In genomic region chr1:154841057-154841630, GRCm38 (mm10) we compare ENCODE assay signal across 17 mouse cellular contexts. TPM values are rescaled to one million over a fixed set of nuclear protein-coding genes. Genes with fewer than 3 reads are reported as not detected.
DNase-seq lines count a peak whose midpoint lies in the region; ATAC-seq and TF ChIP-seq lines count a peak whose summit lies in the region.
"Had no signal": no experiment of that assay in that cellular context is flagged by ENCODE, and none has a peak within 500 bp of the region (broad histone marks: within the 10 kb centered on the region; RNA-seq: fewer than 3 reads in every experiment).

No protein-coding gene starts in this region.

- 68% methylated on average over 6 of the region's 6 CpGs for WGBS in intestine, embryonic 14.5 days
- 70% methylated on average over 6 of the region's 6 CpGs for WGBS in intestine, embryonic 16.5 days

- no peak; the same call in 1 of the 2 replicates for TF ChIP-seq RAD21 in CH12.LX (IDR thresholded peaks at IDR 0.05; ENCODE audit: low read depth, low read length)

- no peak for ATAC-seq in intestine, embryonic 14.5 days (replicated peaks; ENCODE audit: low FRiP score, low TSS enrichment, low read depth)
- no peak for ATAC-seq in intestine, embryonic 16.5 days
- ATAC-seq in megakaryocyte progenitor cell, adult 5-6 weeks (replicated peaks; ENCODE audit: poor library complexity): peak; percentile 39; the same call in 1 of the 2 replicates
- no peak for ATAC-seq in erythroblast, adult 5-6 weeks (replicated peaks; ENCODE audit: low FRiP score, poor library complexity, severe bottlenecking)
- ATAC-seq: forebrain, embryonic 14.5 days; hindbrain, postnatal 0 days had no signal

- H3K4me2 ChIP-seq in intestine, embryonic 14.5 days (ENCODE audit: low read length): no peak overlapping the region
- H3K4me2 ChIP-seq in intestine, embryonic 16.5 days (ENCODE audit: low read depth, low read length): no peak overlapping the region
- H3K4me2 ChIP-seq in CH12.LX (ENCODE audit: insufficient read depth, low read depth, poor library complexity, severe bottlenecking): peak overlapping the region; percentile 17
- H3K4me2 ChIP-seq: heart, embryonic 13.5 days; hindbrain, embryonic 13.5 days had no signal

- no peaks in the 10 kb centered on the region for H3K36me3 ChIP-seq in intestine, embryonic 14.5 days (ENCODE audit: control insufficient read depth, insufficient read depth, low read length)
- H3K36me3 ChIP-seq in intestine, embryonic 16.5 days (ENCODE audit: control insufficient read depth, insufficient read depth, low read length): no peaks in the 10 kb centered on the region
- H3K36me3 ChIP-seq in CH12.LX (replicated peaks in 1 of 2; ENCODE audit: control insufficient read depth in 1 of 2, insufficient read depth in 1 of 2, low read length in 1 of 2): peaks cover 0 to 7% of the 10 kb centered on the region in 2 experiments
- H3K36me3 ChIP-seq: embryonic facial prominence, embryonic 10.5 days; forebrain, embryonic 10.5 days; heart, embryonic 13.5 days; hindbrain, embryonic 13.5 days had no signal

- TF ChIP-seq CTCF in CH12.LX (conservative IDR thresholded peaks at IDR 0.05 in 1 of 2, IDR thresholded peaks at IDR 0.05 in 1 of 2; ENCODE audit: low read depth in 2 of 2, low read length in 2 of 2): no peak

- H3K27ac ChIP-seq in intestine, embryonic 14.5 days (ENCODE audit: low read depth): no peak overlapping the region
- H3K27ac ChIP-seq in intestine, embryonic 16.5 days (ENCODE audit: low read length): no peak overlapping the region
- peak overlapping the region; percentile 89 for H3K27ac ChIP-seq in CH12.LX (ENCODE audit: insufficient read depth, low read depth)
- H3K27ac ChIP-seq: embryonic facial prominence, embryonic 10.5 days; forebrain, embryonic 10.5 days; heart, embryonic 13.5 days; hindbrain, embryonic 13.5 days; hindbrain, postnatal 0 days had no signal

- peak; percentile 87 for TF ChIP-seq EP300 in CH12.LX (IDR thresholded peaks at IDR 0.05; ENCODE audit: low read length)

- peak; percentile 23 for DNase-seq in intestine, embryonic 14.5 days (ENCODE audit: low spot score)
- peak; percentile 77 for DNase-seq in CH12.LX (ENCODE audit: extremely low read depth)
- no peak for DNase-seq in frontal cortex, postnatal 10 days (ENCODE audit: low spot score in 2 of 2)
- no peak for DNase-seq in lung, postnatal 36 days
- DNase-seq: adrenal gland, adult 2 months; adrenal gland, postnatal 25 days; cerebellum, postnatal 10 days had no signal

- no peak overlapping the region for H3K4me3 ChIP-seq in intestine, embryonic 14.5 days (ENCODE audit: low read depth, low read length)
- H3K4me3 ChIP-seq in intestine, embryonic 16.5 days (ENCODE audit: low read length): no peak overlapping the region
- H3K4me3 ChIP-seq in CH12.LX (replicated peaks in 1 of 3; ENCODE audit: low read depth in 2 of 3, low read length in 2 of 3, poor library complexity in 1 of 3): no peak overlapping the region
- H3K4me3 ChIP-seq: embryonic facial prominence, embryonic 10.5 days; erythroblast, embryonic 14.5 days; forebrain, embryonic 10.5 days; heart, embryonic 13.5 days; hindbrain, embryonic 13.5 days had no signal

- H3K27me3 ChIP-seq in intestine, embryonic 14.5 days (replicated peaks; ENCODE audit: control insufficient read depth, insufficient read depth, low read length): no peaks in the 10 kb centered on the region
- no peaks in the 10 kb centered on the region for H3K27me3 ChIP-seq in intestine, embryonic 16.5 days (replicated peaks; ENCODE audit: control insufficient read depth, insufficient read depth, low read length)
- H3K27me3 ChIP-seq in CH12.LX (replicated peaks): no peaks in the 10 kb centered on the region
- H3K27me3 ChIP-seq: hindbrain, embryonic 13.5 days had no signal

- H3K9ac ChIP-seq in intestine, embryonic 14.5 days (ENCODE audit: low read length): no peak overlapping the region
- no peak overlapping the region for H3K9ac ChIP-seq in intestine, embryonic 16.5 days (ENCODE audit: low read depth, low read length)
- peak overlapping the region; percentile 14; the same call in 1 of the 2 replicates for H3K9ac ChIP-seq in CH12.LX (ENCODE audit: insufficient read depth, low read depth)
- H3K9ac ChIP-seq: heart, embryonic 13.5 days; hindbrain, embryonic 13.5 days had no signal

- in situ Hi-C loops in CH12.LX (cut with MboI; ENCODE audit: low pct_ligation_motif_present, low pct_unique_long_range_greater_than_20kb, low sequenced_read_pairs): no loop called here

- dilution Hi-C loops in CH12.LX (cut with MboI; ENCODE audit: extremely low pct_ligation_motif_present, extremely low pct_unique_long_range_greater_than_20kb, low sequenced_read_pairs): no loop called here

- no peaks in the 10 kb centered on the region; the same call in 1 of the 2 replicates for H3K4me1 ChIP-seq in intestine, embryonic 14.5 days (replicated peaks; ENCODE audit: control insufficient read depth, insufficient read depth, low read length)
- H3K4me1 ChIP-seq in intestine, embryonic 16.5 days (ENCODE audit: control insufficient read depth, insufficient read depth, low read length): no peaks in the 10 kb centered on the region
- H3K4me1 ChIP-seq in CH12.LX (ENCODE audit: control insufficient read depth in 1 of 2, insufficient read depth in 2 of 2): peaks cover 70 to 89% of the 10 kb centered on the region in 2 experiments
- H3K4me1 ChIP-seq: hindbrain, embryonic 13.5 days had no signal

- peak; percentile 42; the same call in 1 of the 2 replicates for TF ChIP-seq POLR2A in CH12.LX (IDR thresholded peaks at IDR 0.05; ENCODE audit: low read depth, low read length)

- H3K79me2 ChIP-seq in CH12.LX (replicated peaks; ENCODE audit: control insufficient read depth, extremely low read depth, insufficient read depth, poor library complexity, severe bottlenecking): peaks cover 28% of the 10 kb centered on the region; the same call in 1 of the 2 replicates

- H3K9me3 ChIP-seq in intestine, embryonic 14.5 days (ENCODE audit: control insufficient read depth, low read length): no peaks in the 10 kb centered on the region
- no peaks in the 10 kb centered on the region for H3K9me3 ChIP-seq in intestine, embryonic 16.5 days (ENCODE audit: control insufficient read depth, low read length)
- no peaks in the 10 kb centered on the region for H3K9me3 ChIP-seq in CH12.LX (replicated peaks; ENCODE audit: low read length)
- H3K9me3 ChIP-seq: embryonic facial prominence, embryonic 10.5 days; forebrain, embryonic 10.5 days; heart, embryonic 13.5 days; hindbrain, embryonic 13.5 days had no signal

TF ChIP-seq in CH12.LX, 34 proteins besides CTCF, POLR2A, EP300 and RAD21 (continues in another document):
- TF ChIP-seq NRF1 (IDR thresholded peaks at IDR 0.05; ENCODE audit: low read depth, low read length): no peak
- TF ChIP-seq ELF1 (IDR thresholded peaks at IDR 0.05; ENCODE audit: low read depth, low read length): peak; percentile 60; the same call in 1 of the 2 replicates
- no peak for TF ChIP-seq ZC3H11A (IDR thresholded peaks at IDR 0.05; ENCODE audit: low read depth, low read length)
- no peak for TF ChIP-seq KAT2A (IDR thresholded peaks at IDR 0.05; ENCODE audit: insufficient replicate concordance, low read length)
- TF ChIP-seq JUND (conservative IDR thresholded peaks at IDR 0.05; ENCODE audit: low read depth, low read length): peak; percentile 59; the same call in 1 of the 2 replicates
- peak; percentile 62; the same call in 1 of the 2 replicates for TF ChIP-seq MAZ (IDR thresholded peaks at IDR 0.05; ENCODE audit: low read depth, low read length)
- 0 out of 2 replicates have a peak, but pooled peaks have one; percentile 26 for TF ChIP-seq NELFE (IDR thresholded peaks at IDR 0.05; ENCODE audit: low read depth, low read length)
- peak; percentile 22; the same call in 1 of the 2 replicates for TF ChIP-seq MXI1 (IDR thresholded peaks at IDR 0.05; ENCODE audit: low read depth, low read length)
- TF ChIP-seq ZKSCAN1 (IDR thresholded peaks at IDR 0.05; ENCODE audit: borderline replicate concordance, low read depth, low read length): no peak
- TF ChIP-seq E2F4 (IDR thresholded peaks at IDR 0.05; ENCODE audit: insufficient replicate concordance, low read depth, low read length): no peak
- TF ChIP-seq PAX5 (IDR thresholded peaks at IDR 0.05; ENCODE audit: low read length): no peak
- no peak for TF ChIP-seq POLR2AphosphoS2 (IDR thresholded peaks at IDR 0.05; ENCODE audit: low read depth, low read length)
- TF ChIP-seq TBP (conservative IDR thresholded peaks at IDR 0.05; ENCODE audit: low read depth, low read length): peak; percentile 58; the same call in 1 of the 2 replicates
- peak; percentile 33 for TF ChIP-seq JUN (IDR thresholded peaks at IDR 0.05; ENCODE audit: insufficient read depth, low read depth, low read length)
- TF ChIP-seq SIN3A (IDR thresholded peaks at IDR 0.05; ENCODE audit: low read length): peak; percentile 58; the same call in 1 of the 2 replicates
- TF ChIP-seq ZMIZ1 (IDR thresholded peaks at IDR 0.05; ENCODE audit: low read depth, low read length): no peak
- TF ChIP-seq HCFC1 (IDR thresholded peaks at IDR 0.05; ENCODE audit: low read depth, low read length): no peak; the same call in 1 of the 2 replicates
- TF ChIP-seq MAFK (IDR thresholded peaks at IDR 0.05; ENCODE audit: insufficient replicate concordance, low read length): no peak; the same call in 1 of the 2 replicates
- TF ChIP-seq ETS1 (conservative IDR thresholded peaks at IDR 0.05; ENCODE audit: low read depth, low read length): peak; percentile 76
- TF ChIP-seq GABPA (IDR thresholded peaks at IDR 0.05; ENCODE audit: insufficient replicate concordance, low read depth, low read length): no peak
- TF ChIP-seq ZNF384 (IDR thresholded peaks at IDR 0.05; ENCODE audit: low read depth, low read length): no peak
- no peak for TF ChIP-seq CHD1 (IDR thresholded peaks at IDR 0.05; ENCODE audit: low read depth, low read length)
- peak; percentile 77 for TF ChIP-seq MAX (IDR thresholded peaks at IDR 0.05; ENCODE audit: low read length)
- TF ChIP-seq USF2 (conservative IDR thresholded peaks at IDR 0.05; ENCODE audit: low read depth, low read length): peak; percentile 66
- peak; percentile 83 for TF ChIP-seq IRF4 (IDR thresholded peaks at IDR 0.05; ENCODE audit: low read depth, low read length)

RNA-seq across cellular contexts. Expression of gene Cacna1e, which starts 43.2 kb away (rescaled TPM):
- 2.0 and 2.3 TPM in 2 replicates for polyA plus RNA-seq in intestine, embryonic 14.5 days (2014; fragmentation: Nextera tagmentation; extraction: Ambion mirVana)
- polyA plus RNA-seq in intestine, embryonic 16.5 days (2015; fragmentation: Nextera tagmentation; extraction: Ambion mirVana): 0.70 and 1.3 TPM in 2 replicates
- total RNA-seq in CH12.LX (2012; rRNA removed) (7.2 and 8.5 TPM in 2 replicates), CH12.LX (2014; rRNA removed) (0.45 and 0.60 TPM in 2 replicates)
- polyA plus RNA-seq in CH12.LX (2012; ENCODE audit: insufficient read length, low read depth): 2.2 and 2.5 TPM in 2 replicates
- total RNA-seq in megakaryocyte progenitor cell, adult 5-6 weeks (2015): 0.07 and 0.34 TPM in 2 replicates
- total RNA-seq in megakaryocyte progenitor cell, adult 5-6 weeks (2017): 0.07 and 0.12 TPM in 2 replicates
- 0.63 and 1.2 TPM in 2 replicates for total RNA-seq in erythroblast, adult 5-6 weeks (2015; ENCODE audit: low replicate concordance)
- 0.85 and 0.98 TPM in 2 replicates for total RNA-seq in erythroblast, adult 5-6 weeks (2017; ENCODE audit: low replicate concordance)
- polyA plus RNA-seq: erythroblast, embryonic 14.5 days had no signal

Comparison
In these comparisons a context has a peak if more than half of its experiments do, and no peak if none do; other contexts are left out.
1. DNase-seq: peak in intestine, embryonic 14.5 days (single experiment) and CH12.LX (single experiment); none in frontal cortex, postnatal 10 days (0 of 2) and lung, postnatal 36 days (single experiment).